Mouse (Mus musculus) embryonic facial prominence, embryonic 10.5 days (tissue): ENCODE results near the gene Hps4. TPM values are rescaled to one million over a fixed set of nuclear protein-coding genes. Genes with fewer than 3 reads are reported as not detected.
"Not testable (repeated sequence)": the region's sequence is repeated elsewhere in the genome, so short reads cannot be mapped to it uniquely, and the experiment has no call there.

Source experiments
- DNase-seq: peaks from one replicate; pipeline ENCODE4 v3.0.0-alpha.2; 2017; ENCODE audit warnings: low spot score
- H3K27ac ChIP-seq: fragments of 300-500 bp; sonication (generic); replicated peaks from 2 replicates; pipeline ENCODE4 v1.5.1; 2016; ENCODE audit warnings: mild to moderate bottlenecking
- H3K27me3 ChIP-seq: fragments of 300-500 bp; sonication (generic); replicated peaks from 2 replicates; pipeline ENCODE4 v1.6.1; 2016; ENCODE audit warnings: low read depth, mild to moderate bottlenecking; ENCODE audit not compliant: poor library complexity, severe bottlenecking
- H3K36me3 ChIP-seq: fragments of 300-500 bp; sonication (generic); replicated peaks from 2 replicates; pipeline ENCODE4 v1.6.1; 2016; ENCODE audit warnings: mild to moderate bottlenecking, moderate library complexity
- H3K4me1 ChIP-seq: fragments of 300-500 bp; sonication (generic); 2 replicates; pipeline ENCODE4 v1.6.1; 2016
- H3K4me3 ChIP-seq: fragments of 300-500 bp; sonication (generic); 2 replicates; pipeline ENCODE4 v1.5.1; 2016; ENCODE audit warnings: mild to moderate bottlenecking, moderate library complexity
- H3K9me3 ChIP-seq: fragments of 300-500 bp; sonication (generic); 2 replicates; pipeline ENCODE4 v1.6.1; 2016; ENCODE audit warnings: mild to moderate bottlenecking
- WGBS: fragments of 180-500 bp; shearing (Covaris S2); methylation state at CpG from one replicate; pipeline ENCODE4 v1.1.7; 2016; 5-methylcytosine and 5-hydroxymethylcytosine counted together
- polyA plus RNA-seq: library from polyadenylated mRNA; unstranded; fragments of >200 nt; fragmentation: Nextera tagmentation; extraction: Ambion mirVana; gene quantifications from 2 replicates; pipeline ENCODE4 v1.2.1, GENCODE M21; 2016

The Hps4 gene
- polyA plus RNA-seq, 1 experiment from 2014 or later = 36.1 TPM

GRCm38 (mm10) chr5:112302310-112302709 lies 40.6 kb upstream of the Hps4 start:
- no peak overlapping the region for H3K27ac ChIP-seq
- peaks cover 7% of the 10 kb centered on the region; the same call in 1 of the 2 replicates for H3K4me1 ChIP-seq
- no peaks in the 10 kb centered on the region for H3K9me3 ChIP-seq
- H3K27me3 ChIP-seq = no peaks in the 10 kb centered on the region
- 89% methylated on average over 5 of the region's 5 CpGs for WGBS
- H3K36me3 ChIP-seq = peaks cover 14% of the 10 kb centered on the region
- DNase-seq = no peak
- H3K4me3 ChIP-seq = no peak overlapping the region

DNA sequence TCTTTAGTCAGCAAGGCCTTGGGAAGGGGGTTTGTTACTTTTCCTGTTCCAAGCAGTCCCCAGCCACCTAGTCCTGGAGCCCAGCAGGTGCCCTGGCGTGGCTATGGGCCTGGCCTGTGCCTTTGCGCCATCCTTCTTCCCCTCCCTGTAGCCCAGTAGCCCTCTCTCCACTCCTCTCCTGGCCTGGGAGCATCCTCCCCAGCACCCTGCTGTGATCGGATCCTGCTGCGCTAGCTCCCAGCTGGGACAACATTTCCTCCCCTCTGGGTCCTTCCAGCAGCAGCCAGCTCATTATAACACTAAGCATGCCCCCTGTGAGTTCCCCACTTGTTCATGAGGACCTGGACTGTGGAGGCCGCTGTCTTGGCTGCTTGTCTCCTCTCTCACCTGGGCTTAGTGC lies 37.0 kb upstream of the Hps4 start:
- 66% methylated on average over 5 of the region's 5 CpGs for WGBS
- Histone ChIP-seq H3K4me1 (no peaks in the 10 kb centered on the region), H3K9me3 (no peaks in the 10 kb centered on the region), H3K36me3 (peaks cover 49% of the 10 kb centered on the region), H3K27me3 (no peaks in the 10 kb centered on the region), H3K27ac (no peak overlapping the region), H3K4me3 (no peak overlapping the region)
- DNase-seq = no peak

GRCm38 (mm10) chr5:112313222-112313885 lies 29.5 kb upstream of the Hps4 start:
- Histone ChIP-seq H3K36me3 (peaks cover 76% of the 10 kb centered on the region), H3K27me3 (no peaks in the 10 kb centered on the region), H3K4me3 (no peak overlapping the region), H3K4me1 (peaks cover 3% of the 10 kb centered on the region; the same call in 1 of the 2 replicates), H3K27ac (no peak overlapping the region), H3K9me3 (no peaks in the 10 kb centered on the region)
- 70% methylated on average over 11 of the region's 11 CpGs for WGBS
- DNase-seq = no peak

GRCm38 (mm10) chr5:112316468-112316867 lies 26.4 kb upstream of the Hps4 start:
- Histone ChIP-seq H3K9me3 (no peaks in the 10 kb centered on the region), H3K27ac (no peak overlapping the region), H3K4me3 (no peak overlapping the region), H3K4me1 (peaks cover 3% of the 10 kb centered on the region; the same call in 1 of the 2 replicates), H3K36me3 (peaks cover 44% of the 10 kb centered on the region), H3K27me3 (no peaks in the 10 kb centered on the region)
- 74% methylated on average over 5 of the region's 5 CpGs for WGBS
- DNase-seq = no peak

GRCm38 (mm10) chr5:112317328-112317727 lies 25.6 kb upstream of the Hps4 start:
- 60% methylated on average over 5 of the region's 5 CpGs for WGBS
- Histone ChIP-seq H3K4me3 (no peak overlapping the region), H3K36me3 (peaks cover 36% of the 10 kb centered on the region), H3K4me1 (peaks cover 3% of the 10 kb centered on the region; the same call in 1 of the 2 replicates), H3K27me3 (no peaks in the 10 kb centered on the region), H3K9me3 (no peaks in the 10 kb centered on the region), H3K27ac (no peak overlapping the region)
- no peak for DNase-seq

GRCm38 (mm10) chr5:112319343-112319742 lies 23.5 kb upstream of the Hps4 start:
- H3K9me3 ChIP-seq, H3K4me1 ChIP-seq, DNase-seq, H3K27me3 ChIP-seq, H3K27ac ChIP-seq, H3K4me3 ChIP-seq: not testable (repeated sequence)
- WGBS = 67% methylated on average over 2 of the region's 2 CpGs
- peaks cover 16% of the 10 kb centered on the region for H3K36me3 ChIP-seq

GRCm38 (mm10) chr5:112320379-112320778 lies 22.5 kb upstream of the Hps4 start:
- no peak for DNase-seq
- Histone ChIP-seq H3K4me1 (peaks cover 14% of the 10 kb centered on the region), H3K36me3 (peaks cover 7% of the 10 kb centered on the region), H3K27ac (no peak overlapping the region), H3K9me3 (no peaks in the 10 kb centered on the region), H3K4me3 (no peak overlapping the region), H3K27me3 (no peaks in the 10 kb centered on the region)
- WGBS = 74% methylated on average over 5 of the region's 5 CpGs

- no peak overlapping the region for H3K4me3 ChIP-seq
- DNase-seq = no peak
- H3K36me3 ChIP-seq = peaks cover 2% of the 10 kb centered on the region; the same call in 1 of the 2 replicates
- WGBS = 76% methylated on average over 6 of the region's 6 CpGs
- no peaks in the 10 kb centered on the region for H3K9me3 ChIP-seq
- no peak overlapping the region for H3K27ac ChIP-seq
- no peaks in the 10 kb centered on the region for H3K27me3 ChIP-seq
- H3K4me1 ChIP-seq = peaks cover 19% of the 10 kb centered on the region
Measured at GRCm38 (mm10) chr5:112320936-112321335, 21.9 kb upstream of the Hps4 start.

GRCm38 (mm10) chr5:112321376-112321775 lies 21.5 kb upstream of the Hps4 start:
- no peaks in the 10 kb centered on the region for H3K36me3 ChIP-seq

GRCm38 (mm10) chr5:112323246-112323645 lies 19.6 kb upstream of the Hps4 start:
- Histone ChIP-seq H3K27me3 (no peaks in the 10 kb centered on the region), H3K36me3 (peaks cover 8% of the 10 kb centered on the region), H3K27ac (no peak overlapping the region), H3K4me3 (no peak overlapping the region), H3K4me1 (peaks cover 27% of the 10 kb centered on the region), H3K9me3 (no peaks in the 10 kb centered on the region)
- DNase-seq = no peak
- WGBS = 91% methylated on average over 6 of the region's 6 CpGs

More at GRCm38 (mm10) chr5:112321376-112321775, 21.5 kb upstream of the Hps4 start:
- DNase-seq = no peak
- no peaks in the 10 kb centered on the region for H3K27me3 ChIP-seq
- H3K9me3 ChIP-seq = no peaks in the 10 kb centered on the region
- no peak overlapping the region for H3K27ac ChIP-seq
- 80% methylated on average over 4 of the region's 4 CpGs for WGBS
- H3K4me3 ChIP-seq = no peak overlapping the region
- peaks cover 19% of the 10 kb centered on the region for H3K4me1 ChIP-seq

- no peaks in the 10 kb centered on the region for H3K27me3 ChIP-seq
- peaks cover 27% of the 10 kb centered on the region for H3K4me1 ChIP-seq
- no peaks in the 10 kb centered on the region for H3K9me3 ChIP-seq
- H3K27ac ChIP-seq = peak overlapping the region; percentile 44
- peak overlapping the region; percentile 99 for H3K4me3 ChIP-seq
- 34% methylated on average over 24 of the region's 24 CpGs for WGBS
- DNase-seq = peak; percentile 55
- peaks cover 24% of the 10 kb centered on the region for H3K36me3 ChIP-seq
Measured at GRCm38 (mm10) chr5:112324637-112325545, 18.0 kb upstream of the Hps4 start.

DNA sequence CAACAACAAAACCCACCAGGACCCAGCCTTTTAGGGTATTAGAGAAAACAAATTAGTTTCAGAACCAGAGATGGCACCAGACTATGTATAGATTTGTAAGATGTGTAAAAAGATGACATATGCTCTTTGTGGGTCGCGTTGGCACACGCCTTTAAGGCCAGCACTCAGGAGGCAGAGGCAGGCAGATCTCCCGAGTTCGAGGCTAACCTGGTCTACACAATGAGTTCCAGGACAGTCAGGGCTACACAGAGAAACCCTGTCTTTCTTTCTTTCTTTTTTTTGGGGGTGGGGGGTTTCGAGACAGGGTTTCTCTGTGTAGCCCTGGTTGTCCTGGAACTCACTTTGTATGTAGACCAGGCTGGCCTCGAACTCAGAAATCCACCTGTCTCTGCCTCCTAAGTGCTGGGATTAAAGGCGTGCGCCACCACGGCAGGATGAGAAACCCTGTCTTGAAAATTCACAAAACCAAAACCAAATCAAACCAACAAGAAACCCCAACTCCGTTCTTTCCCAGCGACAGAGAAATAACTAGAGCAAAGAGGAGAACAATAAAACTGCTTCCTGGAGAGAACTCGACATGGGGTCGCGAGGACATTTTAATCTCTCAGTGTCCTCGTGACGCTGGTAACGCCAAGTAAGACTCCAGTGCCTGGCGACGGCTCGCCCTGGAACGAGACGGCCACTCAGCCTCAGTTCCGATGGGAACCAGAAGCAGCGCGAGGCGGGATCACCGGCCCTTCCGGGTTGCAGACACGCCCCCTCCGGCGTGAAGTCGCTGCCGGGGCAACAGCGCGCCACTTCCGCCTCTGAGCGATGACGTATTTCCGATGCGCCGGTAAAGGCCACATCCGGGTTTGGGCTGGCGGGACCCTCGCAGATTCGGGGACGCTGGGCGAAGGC lies 17.1 kb upstream of the Hps4 start, which contains the start of gene Tfip11:
Tfip11 (plus strand) TSS at position 813 of the 900 bp plus-strand sequence.
- H3K4me3 ChIP-seq = peak within 1 kb of the TSS; percentile 99
- no peaks in the 10 kb centered on the region for H3K9me3 ChIP-seq
- DNase-seq = peak; percentile 96
- peaks cover 27% of the 10 kb centered on the region for H3K4me1 ChIP-seq
- no peaks in the 10 kb centered on the region for H3K27me3 ChIP-seq
- H3K36me3 ChIP-seq = peaks cover 33% of the 10 kb centered on the region
- peak within 1 kb of the TSS; percentile 83 for H3K27ac ChIP-seq
- 9% methylated on average over 48 of the region's 48 CpGs for WGBS
